Mouse (Mus musculus) CD4-positive naive resting alpha-beta T cell, adult 57 days (primary cell): ENCODE data around the gene Dock7. TPM values are rescaled to one million over a fixed set of nuclear protein-coding genes. Genes with fewer than 3 reads are reported as not detected.

Source experiments
- total RNA-seq: library from RNA; stranded (reverse); gene quantifications from one replicate; pipeline ENCODE4 v1.2.4, GENCODE M21; 2023

The Dock7 gene
- 0.33 TPM for total RNA-seq

GRCm38 (mm10) chr4:99120211-99121122, at the start of gene Dock7:
Dock7 (minus strand) TSS chr4:99120915.

GRCm38 (mm10) chr4:99030686-99031085, 90.0 kb downstream of the Dock7 start, which contains the start of gene Angptl3:
Angptl3 (plus strand) TSS chr4:99030954.

GRCm38 (mm10) chr4:98923568-98924070, 197.1 kb downstream of the Dock7 start, which contains the start of gene Usp1:
Usp1 (plus strand) TSS chr4:98923810.

Other genes with a start within 250 kb of the Dock7 start
- 53.1 TPM for gene Usp1, start 197.1 kb downstream of the Dock7 start, total RNA-seq
- not detected for gene Angptl3, start 90.0 kb downstream of the Dock7 start, total RNA-seq
- 1.7 TPM for gene Atg4c, start 73.0 kb upstream of the Dock7 start, total RNA-seq
- not detected for gene Gm12689, start 175.0 kb upstream of the Dock7 start, total RNA-seq